Mouse (Mus musculus) embryonic fibroblast, embryonic 13.5 days (primary cell): ENCODE measurements around the gene Glg1. TPM values are rescaled to one million over a fixed set of nuclear protein-coding genes. Genes with fewer than 3 reads are reported as not detected.
"Not testable (repeated sequence)": the region's sequence is repeated elsewhere in the genome, so short reads cannot be mapped to it uniquely, and the experiment has no call there.

Experiments
- H3K27ac ChIP-seq: 2 replicates; pipeline ENCODE4 v1.5.1; 2012; ENCODE audit warnings: low read length, control low read depth, inconsistent platforms; ENCODE audit not compliant: insufficient read depth
- H3K4me1 ChIP-seq: 2 replicates; pipeline ENCODE4 v1.6.1; 2011; ENCODE audit warnings: low read length; ENCODE audit not compliant: control insufficient read depth, insufficient read depth
- H3K4me3 ChIP-seq: 2 replicates; pipeline ENCODE4 v1.5.1; 2011; ENCODE audit warnings: mild to moderate bottlenecking, control low read depth, low read length; ENCODE audit not compliant: insufficient read depth
- CTCF ChIP-seq: IDR thresholded peaks from 2 replicates; pipeline ENCODE4 v1.5.1; 2011; ENCODE audit warnings: mild to moderate bottlenecking, control low read depth, low read length, moderate library complexity, borderline replicate concordance; ENCODE audit not compliant: insufficient read depth
- POLR2A ChIP-seq: IDR thresholded peaks from 2 replicates; pipeline ENCODE4 v1.6.1; 2011; ENCODE audit warnings: low read depth, mild to moderate bottlenecking, control low read depth, low read length, moderate library complexity
- polyA plus RNA-seq: library from polyadenylated mRNA; stranded (reverse); fragments of >200 nt; gene quantifications from 2 replicates; pipeline ENCODE4 v1.2.4, GENCODE M21; 2011; ENCODE audit warnings: low read depth; ENCODE audit not compliant: missing spikeins, insufficient read length

Glg1 gene
- polyA plus RNA-seq, 1 experiment, result 130 TPM

GRCm38 (mm10) chr8:111155721-111156436 is 103.1 kb downstream of the Glg1 start:
- Histone ChIP-seq H3K4me3 (no peak overlapping the region), H3K4me1 (no peaks in the 10 kb centered on the region), H3K27ac (no peak overlapping the region)
- TF ChIP-seq POLR2A, result no peak

GRCm38 (mm10) chr8:111145460-111146012 is 113.5 kb downstream of the Glg1 start:
- not testable (repeated sequence) for H3K4me1 ChIP-seq
- Histone ChIP-seq H3K27ac (peak overlapping the region; percentile 28; the same call in 1 of the 2 replicates), H3K4me3 (peak overlapping the region; percentile 56)
- peak; percentile 69 for TF ChIP-seq POLR2A

GRCm38 (mm10) chr8:111144901-111145459 is 114.0 kb downstream of the Glg1 start:
- H3K27ac ChIP-seq, H3K4me1 ChIP-seq: not testable (repeated sequence)
- H3K4me3 ChIP-seq, result peak overlapping the region; percentile 49

- TF ChIP-seq CTCF (no peak), POLR2A (no peak)
- Histone ChIP-seq H3K27ac (no peak overlapping the region), H3K4me3 (no peak overlapping the region), H3K4me1 (no peaks in the 10 kb centered on the region)
Measured at GRCm38 (mm10) chr8:111142521-111142920, 116.5 kb downstream of the Glg1 start.

GRCm38 (mm10) chr8:111130756-111131155 is 128.3 kb downstream of the Glg1 start:
- no peak for TF ChIP-seq CTCF
- TF ChIP-seq POLR2A, result no peak

GRCm38 (mm10) chr8:111119481-111119880 is 139.5 kb downstream of the Glg1 start:
- no peak overlapping the region for H3K27ac ChIP-seq
- TF ChIP-seq POLR2A, result no peak
- TF ChIP-seq CTCF, result no peak
- no peaks in the 10 kb centered on the region for H3K4me1 ChIP-seq

More at GRCm38 (mm10) chr8:111130756-111131155, 128.3 kb downstream of the Glg1 start:
- Histone ChIP-seq H3K4me1 (no peaks in the 10 kb centered on the region), H3K27ac (no peak overlapping the region), H3K4me3 (no peak overlapping the region)

GRCm38 (mm10) chr8:111114891-111115290 is 144.1 kb downstream of the Glg1 start:
- no peak overlapping the region for H3K4me3 ChIP-seq
- TF ChIP-seq CTCF (no peak), POLR2A (no peak)
- H3K27ac ChIP-seq, result no peak overlapping the region
- no peaks in the 10 kb centered on the region for H3K4me1 ChIP-seq

More at GRCm38 (mm10) chr8:111119481-111119880, 139.5 kb downstream of the Glg1 start:
- no peak overlapping the region for H3K4me3 ChIP-seq

Other genes starting within 250 kb of the Glg1 start
- 7.8 and 8.5 TPM in 2 replicates for gene Ddx19b, start 227.5 kb downstream of the Glg1 start, polyA plus RNA-seq
- gene Aars, start 226.1 kb downstream of the Glg1 start, polyA plus RNA-seq, result 192 and 194 TPM in 2 replicates
- gene Exosc6, start 202.9 kb downstream of the Glg1 start, polyA plus RNA-seq, result not detected in 2 replicates
- gene Clec18a, start 166.8 kb downstream of the Glg1 start, polyA plus RNA-seq, result not detected in 2 replicates
- gene Pdpr, start 164.6 kb downstream of the Glg1 start, polyA plus RNA-seq, result 15.1 and 18.5 TPM in 2 replicates
- 30.5 and 35.3 TPM in 2 replicates for gene Rfwd3, start 41.0 kb upstream of the Glg1 start, polyA plus RNA-seq
- 30.0 and 33.9 TPM in 2 replicates for gene Mlkl, start 79.0 kb upstream of the Glg1 start, polyA plus RNA-seq
- not detected in 2 replicates for gene Fa2h, start 134.6 kb upstream of the Glg1 start, polyA plus RNA-seq